Mouse (Mus musculus): ENCODE results near the gene Uhrf1bp1. TPM values are rescaled to one million over a fixed set of nuclear protein-coding genes. Genes with fewer than 3 reads are reported as not detected.

Gene Uhrf1bp1
- total RNA-seq, 1 experiment, result 16.5 TPM

GRCm38 (mm10) chr17:27851076-27851475, 5.2 kb upstream of the Uhrf1bp1 start:
- Histone ChIP-seq H3K9me3 (ENCODE audit: control insufficient read depth, insufficient read depth, low read depth, low read length) (no peaks in the 10 kb centered on the region), H3K4me3 (ENCODE audit: insufficient read depth in 1 of 2, low read depth in 1 of 2, low read length in 2 of 2, poor library complexity in 1 of 2, severe bottlenecking in 1 of 2) (no peak overlapping the region), H3K27ac (ENCODE audit: insufficient read depth, low read depth, low read length, poor library complexity, severe bottlenecking) (no peak overlapping the region), H3K9ac (ENCODE audit: insufficient read depth, low read depth, low read length, poor library complexity, severe bottlenecking) (no peak overlapping the region), H3K36me3 (ENCODE audit: control insufficient read depth, insufficient read depth, low read length, poor library complexity, severe bottlenecking) (peaks cover 30% of the 10 kb centered on the region), H3K4me1 (ENCODE audit: control insufficient read depth in 2 of 2, insufficient read depth in 2 of 2, low read length in 2 of 2, poor library complexity in 1 of 2) (no peaks in the 10 kb centered on the region; a peak in 1 of 4 replicates)
- in situ Hi-C loops (cut with MboI; ENCODE audit: low sequenced_read_pairs in 2 of 2, unreplicated experiment in 2 of 2), result no loop called here
- DNase-seq (ENCODE audit: low read depth, low spot score), result no peak
- no peak for TF ChIP-seq MAFK (IDR thresholded peaks at IDR 0.05; ENCODE audit: insufficient read depth, low read depth, low read length)
- TF ChIP-seq HCFC1 (IDR thresholded peaks at IDR 0.05; ENCODE audit: borderline replicate concordance, insufficient read depth, low read length), result no peak
- no peak for TF ChIP-seq CHD2 (IDR thresholded peaks at IDR 0.05; ENCODE audit: low read depth, low read length)
- TF ChIP-seq ZNF384 (IDR thresholded peaks at IDR 0.05; ENCODE audit: low read depth, low read length), result no peak
- no peak for TF ChIP-seq ZC3H11A (IDR thresholded peaks at IDR 0.05; ENCODE audit: borderline replicate concordance, low read depth, low read length)

- Histone ChIP-seq H3K4me3 (ENCODE audit: insufficient read depth in 1 of 2, low read depth in 1 of 2, low read length in 2 of 2, poor library complexity in 1 of 2, severe bottlenecking in 1 of 2) (peak overlapping the region; percentile 93 to 95), H3K4me1 (ENCODE audit: control insufficient read depth in 2 of 2, insufficient read depth in 2 of 2, low read length in 2 of 2, poor library complexity in 1 of 2) (peaks cover 2 to 25% of the 10 kb centered on the region in 2 experiments; a peak in 1 of 4 replicates), H3K9ac (ENCODE audit: insufficient read depth, low read depth, low read length, poor library complexity, severe bottlenecking) (peak overlapping the region; percentile 93), H3K27ac (ENCODE audit: insufficient read depth, low read depth, low read length, poor library complexity, severe bottlenecking) (no peak overlapping the region), H3K36me3 (ENCODE audit: control insufficient read depth, insufficient read depth, low read length, poor library complexity, severe bottlenecking) (peaks cover 4% of the 10 kb centered on the region), H3K9me3 (ENCODE audit: control insufficient read depth, insufficient read depth, low read depth, low read length) (no peaks in the 10 kb centered on the region)
- TF ChIP-seq ZC3H11A (IDR thresholded peaks at IDR 0.05; ENCODE audit: borderline replicate concordance, low read depth, low read length) (no peak), HCFC1 (IDR thresholded peaks at IDR 0.05; ENCODE audit: borderline replicate concordance, insufficient read depth, low read length) (no peak), MAFK (IDR thresholded peaks at IDR 0.05; ENCODE audit: insufficient read depth, low read depth, low read length) (no peak), CHD2 (IDR thresholded peaks at IDR 0.05; ENCODE audit: low read depth, low read length) (no peak)
- DNase-seq (ENCODE audit: low read depth, low spot score), result no peak
- in situ Hi-C loops (cut with MboI; ENCODE audit: low sequenced_read_pairs in 2 of 2, unreplicated experiment in 2 of 2), result no loop called here
These were observed 782 bp downstream of the Uhrf1bp1 start for GRCm38 (mm10) chr17:27856798-27857648.

GRCm38 (mm10) chr17:27857649-27858475, 1.6 kb downstream of the Uhrf1bp1 start:
- in situ Hi-C loops (cut with MboI; ENCODE audit: low sequenced_read_pairs in 2 of 2, unreplicated experiment in 2 of 2), result no loop called here
- no peak for TF ChIP-seq ZNF384 (IDR thresholded peaks at IDR 0.05; ENCODE audit: low read depth, low read length)
- no peak for TF ChIP-seq CHD2 (IDR thresholded peaks at IDR 0.05; ENCODE audit: low read depth, low read length)
- no peak for TF ChIP-seq ZC3H11A (IDR thresholded peaks at IDR 0.05; ENCODE audit: borderline replicate concordance, low read depth, low read length)
- no peak for TF ChIP-seq MAFK (IDR thresholded peaks at IDR 0.05; ENCODE audit: insufficient read depth, low read depth, low read length)
- no peak for TF ChIP-seq HCFC1 (IDR thresholded peaks at IDR 0.05; ENCODE audit: borderline replicate concordance, insufficient read depth, low read length)

GRCm38 (mm10) chr17:27859131-27859530, 2.9 kb downstream of the Uhrf1bp1 start:
- Histone ChIP-seq H3K4me3 (ENCODE audit: insufficient read depth in 1 of 2, low read depth in 1 of 2, low read length in 2 of 2, poor library complexity in 1 of 2, severe bottlenecking in 1 of 2) (no peak overlapping the region), H3K9ac (ENCODE audit: insufficient read depth, low read depth, low read length, poor library complexity, severe bottlenecking) (no peak overlapping the region), H3K27ac (ENCODE audit: insufficient read depth, low read depth, low read length, poor library complexity, severe bottlenecking) (no peak overlapping the region), H3K4me1 (ENCODE audit: control insufficient read depth in 2 of 2, insufficient read depth in 2 of 2, low read length in 2 of 2, poor library complexity in 1 of 2) (peaks cover 2 to 25% of the 10 kb centered on the region in 2 experiments; a peak in 1 of 4 replicates), H3K9me3 (ENCODE audit: control insufficient read depth, insufficient read depth, low read depth, low read length) (no peaks in the 10 kb centered on the region), H3K36me3 (ENCODE audit: control insufficient read depth, insufficient read depth, low read length, poor library complexity, severe bottlenecking) (no peaks in the 10 kb centered on the region)
- in situ Hi-C loops (cut with MboI; ENCODE audit: low sequenced_read_pairs in 2 of 2, unreplicated experiment in 2 of 2), result no loop called here
- DNase-seq (ENCODE audit: low read depth, low spot score), result no peak
- no peak for TF ChIP-seq HCFC1 (IDR thresholded peaks at IDR 0.05; ENCODE audit: borderline replicate concordance, insufficient read depth, low read length)

More at GRCm38 (mm10) chr17:27857649-27858475, 1.6 kb downstream of the Uhrf1bp1 start:
- no peak for DNase-seq (ENCODE audit: low read depth, low spot score)
- no peaks in the 10 kb centered on the region for H3K9me3 ChIP-seq (ENCODE audit: control insufficient read depth, insufficient read depth, low read depth, low read length)
- no peak overlapping the region for H3K27ac ChIP-seq (ENCODE audit: insufficient read depth, low read depth, low read length, poor library complexity, severe bottlenecking)
- H3K36me3 ChIP-seq (ENCODE audit: control insufficient read depth, insufficient read depth, low read length, poor library complexity, severe bottlenecking), result no peaks in the 10 kb centered on the region
- peaks cover 2 to 25% of the 10 kb centered on the region in 2 experiments; a peak in 1 of 4 replicates for H3K4me1 ChIP-seq (ENCODE audit: control insufficient read depth in 2 of 2, insufficient read depth in 2 of 2, low read length in 2 of 2, poor library complexity in 1 of 2)
- H3K9ac ChIP-seq (ENCODE audit: insufficient read depth, low read depth, low read length, poor library complexity, severe bottlenecking), result no peak overlapping the region
- H3K4me3 ChIP-seq (ENCODE audit: insufficient read depth in 1 of 2, low read depth in 1 of 2, low read length in 2 of 2, poor library complexity in 1 of 2, severe bottlenecking in 1 of 2), result peak overlapping the region; percentile 93 to 95; a peak in 3 of 4 replicates

Data from ES-E14 (cell line).